8 mouse cellular contexts compared by ENCODE assay signal in the genomic region with DNA sequence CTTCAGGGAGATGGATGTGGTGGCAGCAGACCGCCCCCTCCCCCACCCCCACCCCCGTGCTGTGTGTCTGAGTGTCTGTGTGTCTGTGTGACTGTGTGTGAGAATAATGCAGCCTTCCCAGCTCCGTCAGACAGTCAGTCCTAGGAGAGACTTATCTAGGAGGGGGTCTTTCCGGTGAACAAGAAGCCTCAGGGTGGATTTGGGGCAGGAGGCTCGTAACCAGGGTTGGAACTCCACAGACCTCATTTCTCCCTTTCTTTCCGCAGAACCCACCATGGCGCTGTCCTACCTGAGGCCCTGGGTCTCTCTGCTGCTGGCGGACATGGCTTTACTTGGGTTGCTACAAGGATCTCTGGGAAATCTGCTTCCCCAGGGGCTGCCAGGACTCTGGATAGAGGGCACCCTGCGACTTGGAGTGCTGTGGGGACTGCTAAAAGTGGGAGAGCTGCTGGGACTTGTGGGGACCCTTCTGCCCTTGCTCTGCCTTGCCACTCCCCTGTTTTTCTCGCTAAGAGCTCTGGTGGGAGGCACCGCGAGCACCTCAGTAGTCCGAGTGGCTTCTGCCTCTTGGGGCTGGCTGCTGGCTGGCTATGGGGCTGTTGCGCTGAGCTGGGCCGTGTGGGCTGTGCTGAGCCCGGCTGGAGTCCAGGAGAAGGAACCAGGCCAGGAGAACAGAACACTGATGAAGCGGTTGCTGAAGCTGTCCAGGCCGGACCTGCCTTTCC. TPM values are rescaled to one million over a fixed set of nuclear protein-coding genes. Genes with fewer than 3 reads are reported as not detected.
DNase-seq lines count a peak whose midpoint lies in the region; ATAC-seq lines count a peak whose summit lies in the region.

No protein-coding gene starts in this region.

- H3K27ac ChIP-seq in neural tube, embryonic 11.5 days (ENCODE audit: low read depth, low read length), result no peak overlapping the region
- peak overlapping the region; percentile 95 for H3K27ac ChIP-seq in brown adipose tissue, adult 24 weeks (replicated peaks; ENCODE audit: low read depth, low read length)
- H3K27ac ChIP-seq in midbrain, embryonic 12.5 days (replicated peaks), result no peak overlapping the region

- no peaks in the 10 kb centered on the region for H3K36me3 ChIP-seq in neural tube, embryonic 11.5 days (ENCODE audit: control insufficient read depth, insufficient read depth, low read length)
- no peaks in the 10 kb centered on the region for H3K36me3 ChIP-seq in midbrain, embryonic 12.5 days

- no peak for DNase-seq in neural tube, embryonic 11.5 days (ENCODE audit: low spot score)
- DNase-seq in neural tube, embryonic 10.5 days (ENCODE audit: extremely low spot score, low spot score), result no peak
- DNase-seq in heart, adult 8-10 months (ENCODE audit: low spot score), result peak; percentile 60
- DNase-seq in kidney, postnatal 10 days, result peak; percentile 40
- DNase-seq in urinary bladder, postnatal 25 days (ENCODE audit: low spot score), result no peak
- DNase-seq in layer of hippocampus, postnatal 36 days, result no peak

- no peaks in the 10 kb centered on the region for H3K9me3 ChIP-seq in neural tube, embryonic 11.5 days (ENCODE audit: control insufficient read depth, low read length)
- 0 out of 2 replicates have a peak, but pooled peaks cover 2% of the 10 kb centered on the region for H3K9me3 ChIP-seq in midbrain, embryonic 12.5 days

- H3K27me3 ChIP-seq in neural tube, embryonic 11.5 days (ENCODE audit: control insufficient read depth, insufficient read depth, low read length), result peaks cover 24% of the 10 kb centered on the region
- H3K27me3 ChIP-seq in midbrain, embryonic 12.5 days, result peaks cover 79% of the 10 kb centered on the region

- H3K4me3 ChIP-seq in neural tube, embryonic 11.5 days (ENCODE audit: low read depth, low read length), result peak overlapping the region; percentile 62
- peak overlapping the region; percentile 100 for H3K4me3 ChIP-seq in brown adipose tissue, adult 24 weeks (ENCODE audit: insufficient read depth, low read depth, low read length)
- H3K4me3 ChIP-seq in midbrain, embryonic 12.5 days, result peak overlapping the region; percentile 56

- ATAC-seq in neural tube, embryonic 11.5 days (ENCODE audit: insufficient read depth, low FRiP score, low TSS enrichment), result no peak
- no peak for ATAC-seq in midbrain, embryonic 12.5 days (ENCODE audit: low FRiP score, low read depth)

- H3K4me2 ChIP-seq in neural tube, embryonic 11.5 days (ENCODE audit: low read depth), result peak overlapping the region; percentile 90
- H3K4me2 ChIP-seq in midbrain, embryonic 12.5 days (replicated peaks), result peak overlapping the region; percentile 86

- peak overlapping the region; percentile 60 for H3K9ac ChIP-seq in neural tube, embryonic 11.5 days (ENCODE audit: low read length)
- peak overlapping the region; percentile 61 for H3K9ac ChIP-seq in midbrain, embryonic 12.5 days (replicated peaks)

- 16% methylated on average over 18 of the region's 18 CpGs for WGBS in neural tube, embryonic 11.5 days
- WGBS in midbrain, embryonic 12.5 days, result 13% methylated on average over 18 of the region's 18 CpGs

- H3K4me1 ChIP-seq in neural tube, embryonic 11.5 days (ENCODE audit: control insufficient read depth, insufficient read depth, low read length), result no peaks in the 10 kb centered on the region; the same call in 1 of the 2 replicates
- H3K4me1 ChIP-seq in brown adipose tissue, adult 24 weeks (ENCODE audit: control insufficient read depth, insufficient read depth, insufficient read length, low read length), result no peaks in the 10 kb centered on the region
- peaks cover 10% of the 10 kb centered on the region for H3K4me1 ChIP-seq in midbrain, embryonic 12.5 days

RNA-seq across cellular contexts. Expression of gene Tap2, which starts 1.9 kb away (rescaled TPM):
- polyA plus RNA-seq in neural tube, embryonic 11.5 days (2014; fragmentation: Nextera tagmentation; extraction: Ambion mirVana), result 0.59 and 0.60 TPM in 2 replicates
- polyA plus RNA-seq in brown adipose tissue, adult 24 weeks (2012; ENCODE audit: insufficient read depth, insufficient read length, missing spikeins), result 23.5 and 27.7 TPM in 2 replicates
- 10 to 100 TPM; 21.4 to 25.3 (median 24.6) TPM for total RNA-seq in heart, adult 8-10 months (2022)
- polyA plus RNA-seq in midbrain, embryonic 12.5 days (2016; fragmentation: Nextera tagmentation; extraction: Ambion mirVana), result 0.79 and 0.82 TPM in 2 replicates
- total RNA-seq in layer of hippocampus, postnatal 36 days (2021), result 10 to 100 TPM in 1 of 2 experiments, 1 to 10 TPM in 1; 8.5 to 10.3 TPM

RNA-seq across cellular contexts. Expression of gene Psmb8, which starts 7.7 kb away (rescaled TPM):
- 2.1 and 3.3 TPM in 2 replicates for polyA plus RNA-seq in neural tube, embryonic 11.5 days (2014; fragmentation: Nextera tagmentation; extraction: Ambion mirVana)
- polyA plus RNA-seq in brown adipose tissue, adult 24 weeks (2012; ENCODE audit: insufficient read depth, insufficient read length, missing spikeins), result 20.2 and 21.9 TPM in 2 replicates
- 10 to 100 TPM; 10.7 to 15.1 (median 12.8) TPM for total RNA-seq in heart, adult 8-10 months (2022)
- 1.6 and 2.1 TPM in 2 replicates for polyA plus RNA-seq in midbrain, embryonic 12.5 days (2016; fragmentation: Nextera tagmentation; extraction: Ambion mirVana)
- 1 to 10 TPM; 2.7 to 3.2 TPM for total RNA-seq in layer of hippocampus, postnatal 36 days (2021)

RNA-seq across cellular contexts. Expression of gene Psmb9, which starts 17.6 kb away (rescaled TPM):
- polyA plus RNA-seq in neural tube, embryonic 11.5 days (2014; fragmentation: Nextera tagmentation; extraction: Ambion mirVana), result 0.80 and 0.96 TPM in 2 replicates
- 17.4 and 34.6 TPM in 2 replicates for polyA plus RNA-seq in brown adipose tissue, adult 24 weeks (2012; ENCODE audit: insufficient read depth, insufficient read length, missing spikeins)
- 10 to 100 TPM in 2 of 4 experiments, 1 to 10 TPM in 2; 6.9 to 12.9 (median 8.7) TPM for total RNA-seq in heart, adult 8-10 months (2022)
- polyA plus RNA-seq in midbrain, embryonic 12.5 days (2016; fragmentation: Nextera tagmentation; extraction: Ambion mirVana), result 1.3 and 1.5 TPM in 2 replicates
- total RNA-seq in layer of hippocampus, postnatal 36 days (2021), result 1 to 10 TPM; 1.2 to 1.7 TPM

RNA-seq across cellular contexts. Expression of gene Tap1, which starts 17.8 kb away (rescaled TPM):
- polyA plus RNA-seq in neural tube, embryonic 11.5 days (2014; fragmentation: Nextera tagmentation; extraction: Ambion mirVana), result 0.68 and 1.3 TPM in 2 replicates
- polyA plus RNA-seq in brown adipose tissue, adult 24 weeks (2012; ENCODE audit: insufficient read depth, insufficient read length, missing spikeins), result 5.5 and 6.9 TPM in 2 replicates
- total RNA-seq in heart, adult 8-10 months (2022), result 1 to 10 TPM; 4.4 to 5.6 (median 4.7) TPM
- polyA plus RNA-seq in midbrain, embryonic 12.5 days (2016; fragmentation: Nextera tagmentation; extraction: Ambion mirVana), result 1.4 and 1.8 TPM in 2 replicates
- 1 to 10 TPM; 3.4 to 3.5 TPM for total RNA-seq in layer of hippocampus, postnatal 36 days (2021)

RNA-seq across cellular contexts. Expression of gene H2-Ob, which starts 33.5 kb away (rescaled TPM):
- polyA plus RNA-seq in neural tube, embryonic 11.5 days (2014; fragmentation: Nextera tagmentation; extraction: Ambion mirVana), result not detected in 2 replicates
- 0.55 and 2.1 TPM in 2 replicates for polyA plus RNA-seq in brown adipose tissue, adult 24 weeks (2012; ENCODE audit: insufficient read depth, insufficient read length, missing spikeins)
- total RNA-seq in heart, adult 8-10 months (2022), result 1 to 10 TPM in 1 of 4 experiments, under 1 TPM in 3; 0.41 to 1.5 (median 0.51) TPM
- polyA plus RNA-seq in midbrain, embryonic 12.5 days (2016; fragmentation: Nextera tagmentation; extraction: Ambion mirVana), result not detected in 2 replicates
- under 1 TPM in 1 of 2 experiments, not detected in 1; 0.47 TPM for total RNA-seq in layer of hippocampus, postnatal 36 days (2021)

Comparison
In these comparisons a context has a peak if more than half of its experiments do, and no peak if none do; other contexts are left out.
1. DNase-seq: peak in heart, adult 8-10 months (single experiment) and kidney, postnatal 10 days (single experiment); none in neural tube, embryonic 11.5 days (single experiment), neural tube, embryonic 10.5 days (single experiment), urinary bladder, postnatal 25 days (single experiment) and layer of hippocampus, postnatal 36 days (0 of 2).
2. RNA of gene Tap2, which starts 1.9 kb away (polyA plus RNA-seq): 23.5 to 27.7 TPM in brown adipose tissue, adult 24 weeks; 0.79 to 0.82 TPM in midbrain, embryonic 12.5 days and 0.59 to 0.60 TPM in neural tube, embryonic 11.5 days; every median in the first group is over 10 times any median in the second.
3. Peak in every context shown above with its lines, with median percentiles within 50 percentile points of each other: H3K4me3 ChIP-seq.